Mouse (Mus musculus) limb, embryonic 14.5 days (tissue): ENCODE results near the gene Krt24. TPM values are rescaled to one million over a fixed set of nuclear protein-coding genes. Genes with fewer than 3 reads are reported as not detected.
A peak's percentile ranks its signal among the peaks of the same experiment; 100 is the strongest.

ENCODE experiments used
- ATAC-seq: fragments of 200-750 bp; cut with Nextera tagmentation; 2 replicates; pipeline ENCODE4 v1.8.0; 2017; ENCODE audit warnings: low read depth, moderate number of reproducible peaks, moderate TSS enrichment; ENCODE audit not compliant: low FRiP score
- DNase-seq: peaks from one replicate; pipeline ENCODE4 v3.0.0-alpha.2; 2015; ENCODE audit warnings: low spot score
- H3K27ac ChIP-seq: fragments of 300-500 bp; sonication (generic); replicated peaks from 2 replicates; pipeline ENCODE4 v1.5.1; 2014; ENCODE audit warnings: low read depth, mild to moderate bottlenecking, low read length, moderate library complexity, mixed read lengths
- H3K27me3 ChIP-seq: fragments of 300-500 bp; sonication (generic); 2 replicates; pipeline ENCODE4 v1.6.1; 2014; ENCODE audit warnings: low read length, mixed read lengths; ENCODE audit not compliant: control insufficient read depth, insufficient read depth
- H3K36me3 ChIP-seq: fragments of 300-500 bp; sonication (generic); 2 replicates; pipeline ENCODE4 v1.6.1; 2014; ENCODE audit warnings: mild to moderate bottlenecking, low read length, moderate library complexity, mixed read lengths; ENCODE audit not compliant: control insufficient read depth, insufficient read depth
- H3K4me1 ChIP-seq: fragments of 300-500 bp; sonication (generic); 2 replicates; pipeline ENCODE4 v1.6.1; 2014; ENCODE audit warnings: antibody characterized with exemption, low read length, mixed read lengths; ENCODE audit not compliant: control insufficient read depth, insufficient read depth
- H3K4me2 ChIP-seq: fragments of 300-500 bp; sonication (generic); replicated peaks from 2 replicates; pipeline ENCODE4 v1.6.1; 2014; ENCODE audit warnings: low read depth, mild to moderate bottlenecking, low read length, moderate library complexity; ENCODE audit not compliant: severe bottlenecking
- H3K4me3 ChIP-seq: fragments of 300-500 bp; sonication (generic); replicated peaks from 2 replicates; pipeline ENCODE4 v1.5.1; 2014; ENCODE audit warnings: low read length
- H3K9ac ChIP-seq: fragments of 300-500 bp; sonication (generic); 2 replicates; pipeline ENCODE4 v1.6.1; 2014; ENCODE audit warnings: mild to moderate bottlenecking, low read depth, low read length, moderate library complexity; ENCODE audit not compliant: severe bottlenecking
- H3K9me3 ChIP-seq: fragments of 300-500 bp; sonication (generic); 2 replicates; pipeline ENCODE4 v1.6.1; 2016; ENCODE audit warnings: low read length; ENCODE audit not compliant: control insufficient read depth
- POLR2A ChIP-seq: fragments of 200-500 bp; IDR thresholded peaks from 2 replicates; pipeline ENCODE4 v1.8.0; 2012; ENCODE audit warnings: inconsistent platforms, mild to moderate bottlenecking, moderate library complexity, borderline replicate concordance; ENCODE audit not compliant: insufficient read depth, insufficient read length; ENCODE audit errors: extremely low read depth
- WGBS: fragments of 180-500 bp; shearing (Covaris S2); extraction: QIAGEN DNeasy Blood & Tissue Kit; methylation state at CpG from one replicate; pipeline ENCODE4 v1.1.7; 2014; 5-methylcytosine and 5-hydroxymethylcytosine counted together
- polyA plus RNA-seq, 2 experiments: library from polyadenylated mRNA; depleted of rRNA in 1 of 2; stranded (reverse) in 1 of 2; unstranded in 1 of 2; fragments of >200 nt; fragmentation: Nextera tagmentation in 1 of 2; extraction: Ambion mirVana in 1 of 2; gene quantifications; 2 replicates each; pipeline versions ENCODE4 v1.2.1 to v1.2.3; 2012 to 2014

Krt24 gene
- polyA plus RNA-seq, 2 experiments, result 0.44 TPM; not detected in 1

DNA sequence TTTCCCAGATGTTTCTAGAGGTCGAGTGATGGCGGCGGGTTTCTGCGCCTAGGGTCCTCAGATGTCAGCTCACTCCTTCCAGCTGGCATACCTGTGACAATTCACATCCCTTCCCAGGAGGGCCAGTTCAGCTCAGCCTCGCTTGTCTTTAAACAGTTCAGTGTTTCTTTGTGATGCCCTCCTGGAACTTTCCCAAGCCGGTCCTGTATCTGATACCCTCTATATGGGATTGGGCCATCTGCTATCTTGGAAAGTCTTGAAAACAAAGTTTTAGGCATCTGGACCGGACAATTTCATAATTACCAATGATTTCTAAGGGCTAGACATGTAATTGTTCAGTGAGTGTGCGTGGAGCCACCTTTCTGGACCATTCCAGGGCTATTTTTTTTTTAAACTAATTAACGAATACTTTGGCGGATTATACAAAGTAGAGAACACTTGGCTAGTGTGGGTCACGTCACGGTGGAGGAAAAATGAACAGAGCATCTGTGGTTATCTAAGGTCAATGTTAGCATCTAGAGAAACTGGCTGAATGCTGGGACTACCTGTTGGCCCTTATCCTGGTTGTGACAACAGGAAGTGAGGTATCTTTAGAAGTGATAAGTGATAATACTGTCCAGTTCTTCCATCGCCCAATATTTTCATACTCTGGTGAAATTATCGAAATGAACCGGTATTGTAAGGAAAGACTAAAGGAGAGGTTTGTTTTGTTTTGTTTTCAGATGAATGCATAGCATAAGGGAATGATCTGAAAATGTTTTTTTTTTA, 53.8 kb downstream of the Krt24 start:
- no peaks in the 10 kb centered on the region for H3K27me3 ChIP-seq
- peak overlapping the region; percentile 100 for H3K27ac ChIP-seq
- WGBS, result 25% methylated on average over 15 of the region's 15 CpGs
- H3K9me3 ChIP-seq, result no peaks in the 10 kb centered on the region
- H3K4me1 ChIP-seq, result peaks cover 22% of the 10 kb centered on the region
- ATAC-seq (0 out of 2 replicates have a peak, but pooled peaks have one; percentile 32), DNase-seq (peak; percentile 51)
- H3K4me3 ChIP-seq, result peak overlapping the region; percentile 88
- peak overlapping the region; percentile 100 for H3K9ac ChIP-seq
- H3K36me3 ChIP-seq, result peaks cover 18% of the 10 kb centered on the region
- TF ChIP-seq POLR2A, result no peak
- H3K4me2 ChIP-seq, result peak overlapping the region; percentile 72

DNA sequence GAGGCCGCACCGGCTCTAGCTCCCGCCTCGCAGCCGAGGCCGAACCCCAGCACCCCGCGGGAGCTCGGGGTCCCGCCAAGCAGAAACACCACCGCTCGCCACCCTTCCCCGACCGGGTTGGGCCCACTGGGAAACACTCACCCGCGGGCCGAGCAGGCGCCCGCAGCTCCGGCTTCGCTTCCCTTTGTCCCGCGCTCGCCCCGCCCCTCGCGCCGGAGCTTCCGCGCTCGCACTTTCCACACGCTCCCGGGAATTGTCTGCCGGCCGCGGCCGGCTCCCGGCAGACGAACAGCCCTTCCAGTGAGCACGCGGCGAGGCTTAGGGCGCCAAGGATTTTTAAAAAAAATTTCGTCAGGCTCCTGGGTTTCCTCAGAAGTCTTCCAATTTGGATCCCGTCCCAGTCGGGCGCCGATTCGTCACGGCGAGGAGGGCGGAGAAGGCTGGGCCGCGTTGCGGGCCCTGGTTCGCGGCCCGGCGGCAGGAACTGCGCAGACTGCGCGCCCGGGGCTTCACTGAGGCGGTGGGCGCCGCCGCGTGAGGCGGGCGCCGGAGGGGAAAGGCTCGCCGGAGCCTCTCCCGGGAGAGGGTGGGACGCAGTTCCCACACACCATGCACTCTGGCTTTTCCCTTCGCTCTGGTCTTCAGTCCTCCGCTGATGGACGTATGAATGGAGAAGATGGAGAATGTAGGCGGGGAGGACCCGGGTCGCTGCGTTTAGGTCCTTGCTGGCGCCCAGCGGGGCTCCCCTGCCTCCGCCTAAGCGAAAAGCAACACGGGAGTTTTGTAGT, 54.6 kb downstream of the Krt24 start, which contains the start of gene Smarce1:
Smarce1 (minus strand) TSS at position 757 of the 788 bp plus-strand sequence.
- Histone ChIP-seq H3K36me3 (peaks cover 23% of the 10 kb centered on the region), H3K9me3 (no peaks in the 10 kb centered on the region), H3K27ac (peak within 1 kb of the TSS; percentile 100), H3K4me2 (peak within 1 kb of the TSS; percentile 72), H3K27me3 (no peaks in the 10 kb centered on the region), H3K4me1 (peaks cover 23% of the 10 kb centered on the region), H3K4me3 (peak within 1 kb of the TSS; percentile 88), H3K9ac (peak within 1 kb of the TSS; percentile 100)
- peak; percentile 90 for ATAC-seq
- DNase-seq, result peak; percentile 79
- peak; percentile 92; the same call in 1 of the 2 replicates for TF ChIP-seq POLR2A
- 3% methylated on average over 85 of the region's 87 CpGs for WGBS

Other genes with a start within 250 kb of the Krt24 start
- 942 and 1,029 TPM in 2 replicates for gene Igfbp4, start 244.0 kb downstream of the Krt24 start, polyA plus RNA-seq (2012; rRNA removed)
- 1,086 and 1,234 TPM in 2 replicates for gene Igfbp4, start 244.0 kb downstream of the Krt24 start, polyA plus RNA-seq (2014; fragmentation: Nextera tagmentation; extraction: Ambion mirVana)
- gene Tns4, start 196.0 kb downstream of the Krt24 start, polyA plus RNA-seq (2012; rRNA removed), result 1.6 and 1.7 TPM in 2 replicates
- gene Tns4, start 196.0 kb downstream of the Krt24 start, polyA plus RNA-seq (2014; fragmentation: Nextera tagmentation; extraction: Ambion mirVana), result 1.5 and 2.5 TPM in 2 replicates
- gene Ccr7, start 130.2 kb downstream of the Krt24 start, polyA plus RNA-seq (2012; rRNA removed), result 0.65 and 0.99 TPM in 2 replicates
- gene Ccr7, start 130.2 kb downstream of the Krt24 start, polyA plus RNA-seq (2014; fragmentation: Nextera tagmentation; extraction: Ambion mirVana), result 0.84 and 0.94 TPM in 2 replicates
- gene Smarce1, start 54.2 kb downstream of the Krt24 start, polyA plus RNA-seq (2012; rRNA removed), result 106 and 180 TPM in 2 replicates
- gene Smarce1, start 54.2 kb downstream of the Krt24 start, polyA plus RNA-seq (2014; fragmentation: Nextera tagmentation; extraction: Ambion mirVana), result 154 and 166 TPM in 2 replicates
- gene Krt222, start 41.2 kb downstream of the Krt24 start, polyA plus RNA-seq (2012; rRNA removed), result 0.06 and 0.10 TPM in 2 replicates
- gene Krt222, start 41.2 kb downstream of the Krt24 start, polyA plus RNA-seq (2014; fragmentation: Nextera tagmentation; extraction: Ambion mirVana), result 0.06 and 0.36 TPM in 2 replicates
- gene Krt25, start 37.7 kb upstream of the Krt24 start, polyA plus RNA-seq (2012; rRNA removed), result not detected in 2 replicates
- gene Krt25, start 37.7 kb upstream of the Krt24 start, polyA plus RNA-seq (2014; fragmentation: Nextera tagmentation; extraction: Ambion mirVana), result not detected in 2 replicates
- gene Krt26, start 52.7 kb upstream of the Krt24 start, polyA plus RNA-seq (2012; rRNA removed), result not detected in 2 replicates
- gene Krt26, start 52.7 kb upstream of the Krt24 start, polyA plus RNA-seq (2014; fragmentation: Nextera tagmentation; extraction: Ambion mirVana), result not detected in 2 replicates
- not detected in 2 replicates for gene Krt27, start 65.8 kb upstream of the Krt24 start, polyA plus RNA-seq (2012; rRNA removed)
- gene Krt27, start 65.8 kb upstream of the Krt24 start, polyA plus RNA-seq (2014; fragmentation: Nextera tagmentation; extraction: Ambion mirVana), result not detected in 2 replicates
- 0.16 and 0.22 TPM in 2 replicates for gene Krt28, start 89.6 kb upstream of the Krt24 start, polyA plus RNA-seq (2012; rRNA removed)
- gene Krt28, start 89.6 kb upstream of the Krt24 start, polyA plus RNA-seq (2014; fragmentation: Nextera tagmentation; extraction: Ambion mirVana), result 0.28 TPM in 1 of 2 replicates, not detected in the other
- 131 and 242 TPM in 2 replicates for gene Krt10, start 104.1 kb upstream of the Krt24 start, polyA plus RNA-seq (2012; rRNA removed)
- gene Krt10, start 104.1 kb upstream of the Krt24 start, polyA plus RNA-seq (2014; fragmentation: Nextera tagmentation; extraction: Ambion mirVana), result 119 and 176 TPM in 2 replicates
- gene Krt12, start 137.0 kb upstream of the Krt24 start, polyA plus RNA-seq (2012; rRNA removed), result 0.03 TPM in 1 of 2 replicates, not detected in the other
- 0.11 TPM in 1 of 2 replicates, not detected in the other for gene Krt12, start 137.0 kb upstream of the Krt24 start, polyA plus RNA-seq (2014; fragmentation: Nextera tagmentation; extraction: Ambion mirVana)
- 0.24 and 0.26 TPM in 2 replicates for gene Krt20, start 152.9 kb upstream of the Krt24 start, polyA plus RNA-seq (2012; rRNA removed)
- gene Krt20, start 152.9 kb upstream of the Krt24 start, polyA plus RNA-seq (2014; fragmentation: Nextera tagmentation; extraction: Ambion mirVana), result 0.26 and 0.37 TPM in 2 replicates
- 0.51 and 1.2 TPM in 2 replicates for gene Krt23, start 207.9 kb upstream of the Krt24 start, polyA plus RNA-seq (2012; rRNA removed)
- gene Krt23, start 207.9 kb upstream of the Krt24 start, polyA plus RNA-seq (2014; fragmentation: Nextera tagmentation; extraction: Ambion mirVana), result 2.7 and 3.7 TPM in 2 replicates
- not detected in 2 replicates for gene Krt39, start 236.1 kb upstream of the Krt24 start, polyA plus RNA-seq (2012; rRNA removed)
- not detected in 2 replicates for gene Krt39, start 236.1 kb upstream of the Krt24 start, polyA plus RNA-seq (2014; fragmentation: Nextera tagmentation; extraction: Ambion mirVana)